Mouse (Mus musculus) A20 (cell line): ENCODE data around the gene Fads3.

Source experiments
- DNase-seq: peaks from one replicate; pipeline ENCODE4 v3.0.0-alpha.2; 2011; ENCODE audit warnings: low read depth, low spot score

Fads3 gene

GRCm38 (mm10) chr19:10050438-10050837 is 9.1 kb downstream of the Fads3 start:
- no peak for DNase-seq

- no peak for DNase-seq
Measured at GRCm38 (mm10) chr19:10052698-10053097, 11.3 kb downstream of the Fads3 start.

- no peak for DNase-seq
Measured at GRCm38 (mm10) chr19:10053692-10054260, 12.4 kb downstream of the Fads3 start.

GRCm38 (mm10) chr19:10054361-10055075 is 13.1 kb downstream of the Fads3 start:
- DNase-seq: no peak

- DNase-seq: no peak
Measured at GRCm38 (mm10) chr19:10055261-10055660, 13.9 kb downstream of the Fads3 start.

- no peak for DNase-seq
Measured at GRCm38 (mm10) chr19:10055783-10056660, 14.7 kb downstream of the Fads3 start.

- no peak for DNase-seq
Measured at GRCm38 (mm10) chr19:10056686-10057085, 15.3 kb downstream of the Fads3 start.

GRCm38 (mm10) chr19:10057486-10058351 is 16.4 kb downstream of the Fads3 start:
- no peak for DNase-seq

GRCm38 (mm10) chr19:10058352-10058825 is 17.0 kb downstream of the Fads3 start:
- DNase-seq: no peak

- DNase-seq: no peak
Measured at GRCm38 (mm10) chr19:10058876-10059427, 17.6 kb downstream of the Fads3 start.

GRCm38 (mm10) chr19:10059911-10060567 is 18.7 kb downstream of the Fads3 start:
- DNase-seq: peak; percentile 48

GRCm38 (mm10) chr19:10060783-10061590 is 19.6 kb downstream of the Fads3 start:
- DNase-seq: peak; percentile 38

GRCm38 (mm10) chr19:10061624-10062023 is 20.3 kb downstream of the Fads3 start:
- no peak for DNase-seq

- no peak for DNase-seq
Measured at GRCm38 (mm10) chr19:10062292-10062691, 20.9 kb downstream of the Fads3 start.

- no peak for DNase-seq
Measured at GRCm38 (mm10) chr19:10062862-10063261, 21.5 kb downstream of the Fads3 start.

- peak; percentile 81 for DNase-seq
Measured at GRCm38 (mm10) chr19:10064173-10065012, 23.0 kb downstream of the Fads3 start.

- no peak for DNase-seq
Measured at GRCm38 (mm10) chr19:10065465-10066188, 24.3 kb downstream of the Fads3 start.

GRCm38 (mm10) chr19:10066189-10066500 is 24.8 kb downstream of the Fads3 start:
- no peak for DNase-seq
